Mouse (Mus musculus) layer of hippocampus, postnatal 14 days (tissue): ENCODE results near the gene Dazap2. TPM values are rescaled to one million over a fixed set of nuclear protein-coding genes. Genes with fewer than 3 reads are reported as not detected.
"Not testable (repeated sequence)": the region's sequence is repeated elsewhere in the genome, so short reads cannot be mapped to it uniquely, and the experiment has no call there.

Source experiments
- DNase-seq, 2 experiments: peaks; one replicate each; pipeline ENCODE4 v3.0.0; 2021 to 2022; ENCODE audit warnings: low spot score in 2 of 2, mixed read lengths in 1 of 2
- total RNA-seq, 2 experiments: library from RNA; stranded (reverse); gene quantifications; 2 replicates each; pipeline ENCODE4 v1.2.3; 2021

Gene Dazap2
- total RNA-seq, 2 experiments from 2014 or later, result 105 to 107 TPM

DNA sequence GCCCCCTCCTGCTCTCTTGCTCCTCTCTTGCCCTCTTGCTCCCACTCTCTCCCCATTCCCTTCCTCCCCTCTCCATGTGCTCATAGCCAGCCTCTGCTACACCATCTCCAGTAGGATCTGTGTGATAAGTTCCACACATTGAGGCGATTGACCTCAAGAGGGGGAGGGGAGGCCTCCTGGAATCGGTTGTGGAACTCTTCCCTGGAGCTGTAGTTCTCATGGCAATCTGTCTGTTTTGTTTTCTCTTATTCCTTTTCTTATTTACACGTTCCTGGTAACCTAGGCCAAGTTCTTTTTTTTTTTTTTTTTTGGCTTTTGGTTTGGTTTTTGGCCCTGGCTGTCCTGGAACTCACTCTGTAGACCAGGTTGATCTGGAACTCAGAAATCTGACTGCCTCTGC, 13.5 kb upstream of the Dazap2 start:
- DNase-seq, result no peak

DNA sequence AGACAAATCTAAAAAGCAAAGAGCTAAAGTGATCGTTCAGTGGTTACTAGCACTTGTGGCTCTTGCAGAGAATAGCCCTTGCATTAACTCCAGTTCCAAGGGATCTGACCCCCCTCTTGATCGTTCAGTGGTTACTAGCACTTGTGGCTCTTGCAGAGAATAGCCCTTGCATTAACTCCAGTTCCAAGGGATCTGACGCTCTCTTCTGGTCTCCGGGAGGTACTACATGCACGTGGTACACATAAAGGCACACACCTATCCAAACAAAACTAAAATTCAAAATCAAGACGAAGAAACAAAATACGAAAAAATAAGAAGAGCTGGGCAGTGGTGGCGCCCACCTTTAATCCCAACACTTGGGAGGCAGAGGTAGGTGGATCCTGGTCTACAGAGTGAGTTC, 8.5 kb upstream of the Dazap2 start:
- DNase-seq, result not testable (repeated sequence)

DNA sequence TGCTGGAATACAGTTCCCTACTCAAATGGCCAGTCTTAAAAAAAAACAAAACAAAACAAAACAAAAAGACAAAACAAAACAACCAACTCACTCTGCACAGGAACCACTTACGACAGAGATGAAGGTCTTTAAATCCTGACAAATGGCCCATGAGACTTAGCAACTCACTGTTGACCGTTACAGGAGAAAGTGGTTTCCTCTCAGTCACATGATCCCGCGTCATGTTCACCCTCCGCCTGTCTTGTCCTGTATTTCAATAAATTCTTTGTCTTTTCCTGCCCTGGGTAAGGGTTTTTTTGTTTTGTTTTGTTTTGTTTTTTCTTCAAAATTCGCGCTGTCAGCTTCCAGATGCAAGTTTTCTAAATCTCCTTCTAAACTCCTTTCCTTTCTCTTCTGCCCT, 3.2 kb upstream of the Dazap2 start:
- no peak for DNase-seq

DNA sequence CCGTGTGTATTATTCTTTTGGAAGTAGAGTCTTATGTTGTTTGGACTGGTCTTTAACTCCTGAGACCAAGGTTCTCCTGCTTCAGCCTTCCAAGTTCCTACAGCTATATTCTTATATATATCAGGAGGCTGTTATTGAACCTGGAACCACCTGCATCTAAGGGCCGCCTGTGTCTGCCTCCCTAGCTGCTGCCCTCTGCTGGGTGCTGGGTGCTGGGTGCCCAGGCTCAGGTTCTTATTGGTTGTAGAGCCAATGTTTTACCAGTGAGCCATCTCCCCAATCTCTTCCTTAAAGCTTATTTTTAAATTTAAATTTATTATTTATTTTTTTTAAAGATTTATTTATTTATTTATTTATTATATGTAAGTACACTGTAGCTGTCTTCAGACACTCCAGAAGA, 2.7 kb upstream of the Dazap2 start:
- no peak for DNase-seq

DNA sequence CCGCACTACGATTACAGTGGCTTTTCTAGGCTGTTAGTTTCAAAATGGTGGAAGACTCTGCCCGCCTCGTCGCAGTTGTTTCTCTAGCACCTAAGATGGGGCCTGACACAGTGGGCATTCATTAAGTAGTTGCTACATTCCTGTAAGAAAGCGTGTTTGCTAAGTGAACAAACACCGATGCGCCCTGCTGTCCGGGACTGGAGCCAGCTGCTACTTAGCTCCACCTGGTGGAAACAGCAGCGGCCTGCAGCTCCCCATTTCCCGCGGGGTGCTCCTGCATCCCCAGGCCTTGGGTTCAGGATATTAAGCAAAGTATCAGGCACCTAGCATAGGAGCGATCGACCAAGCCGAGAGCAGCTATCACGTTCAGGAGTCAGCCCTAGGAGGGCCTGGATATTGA, 1.6 kb upstream of the Dazap2 start:
- DNase-seq, result peak; percentile 78 to 82

DNA sequence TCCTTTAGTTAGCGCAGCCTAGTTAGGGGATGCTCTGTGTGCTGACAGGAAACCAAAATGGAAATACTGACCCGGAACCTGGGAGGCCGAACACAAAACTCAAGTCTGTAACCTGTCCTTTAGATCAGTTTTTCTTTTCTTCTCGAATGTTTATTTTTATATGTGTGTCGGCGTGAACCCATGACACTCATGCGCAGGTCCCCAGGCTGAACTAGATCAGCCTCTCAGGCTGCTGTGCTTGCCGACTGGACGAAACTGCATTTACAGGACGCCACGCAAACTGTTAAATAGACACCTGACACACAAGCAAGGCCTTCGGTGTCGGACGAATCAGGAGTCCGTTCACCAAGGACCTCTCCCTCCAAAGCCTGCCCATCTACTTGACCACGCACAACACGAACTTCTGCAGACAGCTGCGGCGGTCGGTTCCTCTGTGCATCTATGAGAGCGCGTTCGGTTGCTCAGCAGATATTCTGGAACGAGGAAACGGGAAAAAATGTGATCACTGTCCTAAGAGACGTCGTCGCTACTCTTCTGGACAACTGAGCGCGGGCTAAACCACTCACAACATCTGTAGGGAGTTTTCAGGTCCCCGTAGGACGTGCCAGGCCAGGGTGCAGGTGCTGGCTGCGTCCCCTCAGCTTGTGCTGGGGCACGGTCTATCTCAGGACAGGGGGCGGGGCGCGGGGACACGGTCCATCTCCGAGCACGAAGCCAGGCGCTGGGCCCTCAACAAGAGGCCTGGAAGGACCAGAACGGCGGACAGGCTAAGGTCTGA, 742 bp upstream of the Dazap2 start:
- DNase-seq, result peak in 1 of 2 experiments; percentile 58

DNA sequence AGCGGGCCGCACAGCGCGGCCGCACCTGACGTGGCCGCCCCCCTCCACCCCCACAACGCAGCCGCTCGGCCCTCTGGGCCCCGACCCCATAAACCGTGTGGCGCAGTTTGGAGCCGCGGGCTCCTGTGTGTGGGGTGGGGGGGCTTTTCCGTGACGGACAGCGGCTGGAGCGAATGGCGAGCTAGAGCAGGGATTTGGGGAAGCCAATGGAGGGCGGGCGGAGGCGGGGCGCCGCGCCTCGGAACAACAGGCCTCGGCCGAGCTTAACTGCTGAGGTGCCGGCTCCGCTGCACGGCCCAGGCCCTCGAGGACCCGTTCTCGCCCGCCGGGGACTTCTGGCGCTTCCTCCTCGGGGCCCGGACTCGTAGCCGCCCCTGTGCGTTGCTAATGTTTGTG, 674 bp downstream of the Dazap2 start:
- DNase-seq, result peak; percentile 89 to 91

DNA sequence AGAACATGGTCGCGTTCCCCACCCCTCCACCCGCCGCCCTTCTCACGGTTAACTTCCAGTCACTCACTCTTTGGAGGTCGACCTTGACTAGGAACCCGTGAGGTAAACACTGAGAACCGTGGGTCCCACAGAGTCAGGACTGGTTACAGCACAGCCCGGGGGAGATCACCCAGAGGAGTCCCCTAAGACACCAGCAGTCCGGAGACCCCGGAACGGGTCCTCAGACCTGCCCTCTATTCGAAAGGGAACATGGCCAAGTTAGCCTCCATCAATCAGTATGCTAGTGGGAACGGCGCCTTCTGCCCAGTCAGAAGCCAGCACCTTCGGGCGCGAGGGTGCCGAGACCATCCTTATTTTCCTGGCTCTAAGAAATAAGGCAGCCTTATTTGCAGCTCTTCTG, 1.1 kb downstream of the Dazap2 start:
- DNase-seq, result no peak

DNA sequence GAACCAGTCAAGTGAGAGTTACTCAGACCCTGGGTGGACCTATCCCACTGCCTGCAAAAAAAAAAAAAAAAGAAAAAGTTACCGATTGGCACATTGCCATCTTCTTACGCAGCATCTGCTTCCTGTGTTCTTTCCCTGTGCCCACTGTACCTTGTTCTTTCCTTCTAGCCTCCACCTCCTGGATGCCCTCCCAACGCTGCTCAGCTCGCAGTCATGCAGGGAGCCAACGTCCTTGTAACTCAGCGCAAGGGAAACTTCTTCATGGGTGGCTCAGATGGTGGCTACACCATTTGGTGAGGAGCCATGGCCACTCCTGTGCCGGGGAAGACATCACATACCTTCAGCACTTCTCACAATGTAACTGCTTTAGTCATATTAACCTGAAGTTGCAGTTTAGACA, 4.1 kb downstream of the Dazap2 start:
- no peak for DNase-seq

DNA sequence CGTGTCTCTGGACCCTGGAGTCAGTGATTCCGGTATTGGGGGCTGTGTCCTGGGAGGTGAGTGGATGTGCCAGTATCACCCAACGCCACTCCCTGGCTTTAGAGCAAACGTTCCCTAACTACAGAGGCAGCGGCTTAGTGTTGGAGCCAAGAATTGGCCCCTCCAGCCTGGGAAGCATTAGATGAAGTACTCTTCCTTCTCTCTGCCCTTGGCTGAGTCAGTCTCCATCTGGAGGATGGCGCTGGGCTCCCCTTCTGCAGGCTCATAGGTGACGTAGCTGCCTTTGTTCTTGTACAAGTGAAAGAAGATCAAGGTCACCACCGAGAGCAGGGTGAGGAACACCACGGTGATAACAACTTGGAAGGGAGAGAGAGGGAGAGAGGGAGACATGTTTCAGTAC, 6.5 kb downstream of the Dazap2 start:
- DNase-seq, result not testable (repeated sequence)

DNA sequence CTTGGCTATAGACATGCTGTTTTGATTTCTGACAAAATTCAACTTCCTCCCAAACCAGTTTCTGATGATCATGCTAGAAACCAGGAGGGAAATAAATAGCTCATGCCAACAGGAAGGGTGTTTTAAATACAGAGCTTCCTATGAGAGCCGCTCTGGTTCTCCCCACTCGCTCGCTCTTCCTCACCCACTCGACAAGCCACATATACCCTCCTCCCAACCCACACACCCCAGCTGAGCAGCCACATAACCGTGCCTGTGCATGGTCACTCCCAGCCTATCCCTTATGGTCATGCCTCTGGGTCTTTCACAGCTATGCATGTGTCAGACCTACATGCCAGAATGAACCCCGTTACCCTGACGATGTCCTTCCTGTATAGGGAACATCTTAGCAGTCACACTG, 7.0 kb downstream of the Dazap2 start:
- DNase-seq, result peak in 1 of 2 experiments; percentile 12

DNA sequence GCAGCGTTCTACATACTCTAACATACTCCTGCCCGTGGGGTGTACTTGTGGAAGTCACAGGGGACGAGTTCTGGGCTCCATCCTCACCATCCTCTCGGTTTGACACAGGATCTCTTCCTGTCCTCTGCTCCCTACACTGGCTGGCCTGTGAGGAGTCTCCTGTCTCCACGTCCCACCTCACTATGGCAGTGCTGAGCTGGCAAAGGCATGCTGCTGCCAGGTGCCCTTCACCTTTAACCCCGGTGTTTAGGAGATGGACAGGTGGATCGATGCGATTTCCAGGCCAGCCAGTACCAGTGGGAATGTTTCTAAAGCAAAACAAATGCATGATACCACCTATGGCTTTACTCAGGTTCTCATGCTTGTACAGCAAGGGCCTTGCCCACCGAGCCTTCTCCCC, 8.6 kb downstream of the Dazap2 start:
- no peak for DNase-seq

DNA sequence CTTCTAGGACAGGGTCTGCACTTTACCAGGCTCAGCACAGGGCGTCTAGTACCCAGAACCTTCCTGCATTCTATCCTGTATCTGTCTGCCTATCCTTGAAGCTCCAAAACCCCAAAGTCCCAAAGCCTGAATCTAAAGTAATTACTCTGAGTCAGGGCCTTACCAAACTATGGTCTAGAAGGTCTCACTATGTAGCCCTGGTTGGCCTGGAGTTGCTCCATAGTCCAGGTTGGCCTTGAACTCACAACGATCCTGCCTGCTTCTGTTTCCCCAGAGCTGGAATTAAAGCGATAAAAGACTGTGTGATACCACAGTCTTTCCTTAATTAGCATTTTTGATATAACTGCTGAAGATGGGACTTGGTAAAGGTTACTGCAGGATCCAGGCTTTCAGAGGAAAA, 9.3 kb downstream of the Dazap2 start:
- DNase-seq, result no peak

DNA sequence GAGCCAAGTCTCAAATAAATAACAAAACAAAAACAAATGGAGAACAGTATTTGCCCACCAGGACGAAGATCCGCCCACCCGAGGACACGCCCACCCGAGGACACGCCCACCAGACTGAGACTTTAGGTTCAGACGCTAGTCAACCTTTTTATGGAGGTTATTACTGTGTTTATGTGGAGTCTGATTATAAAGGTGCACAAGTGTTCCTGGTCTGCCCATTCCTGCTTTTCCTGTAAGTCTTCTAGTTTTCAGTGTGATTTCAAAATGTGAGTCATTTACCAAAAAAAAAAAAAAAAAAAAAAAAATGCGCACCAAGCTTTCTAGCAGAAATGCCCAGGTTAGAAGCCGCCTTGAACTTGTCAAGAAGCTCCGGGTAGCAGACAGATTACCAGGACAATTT, 12.1 kb downstream of the Dazap2 start:
- no peak for DNase-seq

DNA sequence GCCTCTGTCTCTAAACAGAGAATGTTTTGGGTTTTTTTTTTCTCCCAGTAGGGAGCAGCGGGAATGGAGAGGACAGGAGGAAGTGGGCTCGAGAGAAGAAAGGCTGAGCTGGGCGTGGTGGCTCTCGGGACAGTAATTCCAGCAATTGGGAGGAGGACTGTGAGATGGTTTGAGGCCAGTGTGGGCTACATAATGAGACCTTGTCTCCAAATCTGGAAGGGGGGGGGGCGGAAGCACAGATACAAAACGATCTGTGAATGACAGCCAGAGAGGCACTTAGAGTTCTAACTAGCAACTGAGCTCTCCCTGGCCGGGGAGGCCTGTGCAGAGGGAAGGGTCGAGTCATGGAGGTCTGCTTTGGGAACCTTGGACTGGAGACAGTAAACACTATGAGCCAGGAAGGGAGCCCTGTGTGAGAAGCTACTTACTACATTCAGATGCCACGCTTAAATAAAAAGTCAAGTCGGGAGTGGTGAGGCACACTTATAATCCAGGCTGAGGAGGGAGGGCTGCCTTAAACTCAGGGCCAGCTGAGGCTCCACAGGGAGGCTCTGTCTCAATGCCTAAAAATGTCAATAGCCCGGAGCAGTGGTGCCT, 12.7 kb downstream of the Dazap2 start:
- no peak for DNase-seq

DNA sequence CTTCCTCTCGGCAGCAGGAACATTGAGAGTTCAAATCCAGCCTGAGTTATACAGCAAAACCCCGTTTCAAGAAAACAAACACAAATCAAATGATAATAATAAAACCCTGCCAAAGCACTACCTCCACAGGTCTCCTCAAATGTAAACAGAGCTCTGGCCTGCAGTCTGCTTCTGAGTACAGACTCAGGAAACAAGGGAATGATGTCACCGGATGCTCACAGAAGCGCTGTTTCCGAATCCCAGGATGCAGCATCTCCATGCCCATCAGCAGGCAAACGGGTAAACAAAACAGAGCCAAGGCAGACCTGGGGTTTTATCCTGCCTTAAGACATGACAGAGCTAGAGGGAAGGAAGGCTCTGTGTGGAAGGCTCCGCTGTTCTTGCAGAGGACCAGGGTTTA, 13.6 kb downstream of the Dazap2 start:
- no peak for DNase-seq

DNA sequence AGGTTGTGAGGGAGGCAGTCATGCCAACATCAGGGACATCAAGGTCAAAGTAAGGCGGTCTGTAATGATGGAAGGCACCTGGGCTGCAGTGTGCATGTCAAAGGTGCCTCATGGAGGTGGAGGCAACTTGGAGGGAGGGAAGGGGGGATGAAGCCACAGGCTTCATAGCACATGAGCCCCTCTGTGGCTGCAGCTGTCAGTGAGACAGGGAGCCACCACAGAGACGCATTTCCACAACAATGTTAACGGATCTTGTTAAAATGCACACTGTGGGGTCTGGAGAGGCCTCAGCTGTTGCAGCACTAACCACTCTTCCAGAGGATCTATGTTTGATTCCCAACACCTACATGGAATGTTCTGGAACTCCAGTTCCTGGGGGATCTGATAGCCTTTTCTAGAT, 15.0 kb downstream of the Dazap2 start:
- DNase-seq, result no peak

DNA sequence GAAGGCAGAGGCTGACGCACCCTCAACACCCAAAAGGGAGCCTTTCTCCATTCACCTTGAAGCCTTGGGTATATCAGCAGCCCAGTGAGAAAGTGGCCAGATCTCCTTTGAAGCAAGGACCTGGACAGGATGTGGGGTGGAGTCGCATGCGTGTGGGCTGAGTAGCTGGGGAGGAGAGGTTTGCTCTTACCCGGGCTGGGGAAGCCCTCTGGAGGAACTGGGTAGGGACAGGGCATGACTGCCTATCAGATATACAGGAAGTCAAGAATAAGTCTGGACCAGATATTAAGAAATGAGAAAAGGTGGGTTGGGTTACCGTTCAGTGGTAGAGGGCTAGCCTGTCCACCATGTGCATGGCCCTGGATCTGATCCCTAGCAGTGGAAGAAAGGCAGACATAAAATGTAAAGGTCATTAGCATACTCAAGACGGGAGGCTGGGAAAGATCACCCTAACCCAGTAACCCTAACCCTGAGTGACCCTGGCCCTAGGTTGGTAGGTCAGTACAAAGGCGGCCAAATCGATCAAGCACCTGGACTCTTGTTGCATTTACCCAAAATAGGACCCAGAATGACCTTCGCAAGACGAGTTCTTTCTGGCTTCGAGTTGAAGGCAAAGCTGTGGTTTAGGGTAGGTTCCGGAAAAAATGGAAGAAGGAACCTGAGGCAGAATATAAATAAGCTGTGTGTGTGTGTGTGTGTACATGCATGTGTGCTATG, 16.5 kb downstream of the Dazap2 start:
- DNase-seq, result no peak

DNA sequence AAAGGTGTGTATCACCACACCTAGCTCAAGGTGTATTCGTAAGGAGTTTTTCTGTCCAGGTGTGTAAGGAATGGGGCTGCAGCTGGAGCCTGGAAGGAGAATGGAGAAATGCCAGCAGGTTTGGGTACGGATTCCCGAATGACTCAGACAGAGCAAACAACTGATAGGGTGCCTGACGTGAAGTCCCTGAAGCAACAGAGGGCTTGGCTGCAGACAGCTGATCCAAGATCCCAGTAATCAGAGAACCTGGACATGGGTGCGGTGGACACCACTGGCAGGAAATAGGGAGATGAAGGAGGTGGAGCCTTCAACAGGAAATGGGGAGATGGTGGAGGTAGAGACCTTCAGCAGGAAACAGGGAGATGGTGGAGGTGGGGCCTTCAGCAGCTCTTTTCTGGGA, 17.2 kb downstream of the Dazap2 start:
- no peak for DNase-seq

DNA sequence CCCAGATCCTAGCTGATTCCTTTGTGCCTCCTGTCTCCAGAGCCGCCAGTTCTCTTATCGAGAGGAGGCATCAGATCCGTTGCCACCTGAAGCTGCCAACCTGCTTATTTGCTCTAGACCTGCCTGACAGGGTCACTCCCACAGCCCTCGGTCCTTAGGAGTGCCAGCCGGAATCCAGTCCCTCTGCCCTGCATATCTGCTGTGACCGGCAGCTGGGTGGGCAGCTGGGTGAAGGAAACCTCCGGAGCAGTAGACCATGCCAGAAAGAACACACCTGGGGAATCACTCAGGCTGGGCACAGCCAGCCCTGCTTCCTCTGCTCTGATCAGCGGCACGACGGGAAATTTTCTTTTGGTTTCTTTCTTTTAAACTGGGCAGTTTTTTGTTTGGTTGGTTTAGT, 18.2 kb downstream of the Dazap2 start:
- no peak for DNase-seq

DNA sequence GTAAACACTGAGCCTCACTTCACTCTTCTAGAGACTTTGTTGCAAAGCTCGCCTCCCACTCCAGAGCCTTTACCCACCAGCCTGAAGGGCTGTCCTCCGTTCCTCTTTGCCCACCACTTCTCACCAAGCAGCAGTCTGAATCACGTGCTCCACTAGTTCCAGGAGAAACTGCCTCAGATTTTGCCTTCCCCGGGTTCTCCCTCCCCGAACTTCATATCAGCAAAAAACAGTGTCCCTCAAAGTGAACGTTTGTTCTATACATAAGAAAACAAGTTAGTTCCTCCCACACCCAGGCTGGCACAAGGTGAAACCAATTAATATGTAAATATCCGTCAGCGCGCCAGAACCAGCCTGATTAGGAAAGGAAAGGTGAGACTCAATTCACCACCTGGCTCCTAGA, 20.1 kb downstream of the Dazap2 start:
- no peak for DNase-seq

DNA sequence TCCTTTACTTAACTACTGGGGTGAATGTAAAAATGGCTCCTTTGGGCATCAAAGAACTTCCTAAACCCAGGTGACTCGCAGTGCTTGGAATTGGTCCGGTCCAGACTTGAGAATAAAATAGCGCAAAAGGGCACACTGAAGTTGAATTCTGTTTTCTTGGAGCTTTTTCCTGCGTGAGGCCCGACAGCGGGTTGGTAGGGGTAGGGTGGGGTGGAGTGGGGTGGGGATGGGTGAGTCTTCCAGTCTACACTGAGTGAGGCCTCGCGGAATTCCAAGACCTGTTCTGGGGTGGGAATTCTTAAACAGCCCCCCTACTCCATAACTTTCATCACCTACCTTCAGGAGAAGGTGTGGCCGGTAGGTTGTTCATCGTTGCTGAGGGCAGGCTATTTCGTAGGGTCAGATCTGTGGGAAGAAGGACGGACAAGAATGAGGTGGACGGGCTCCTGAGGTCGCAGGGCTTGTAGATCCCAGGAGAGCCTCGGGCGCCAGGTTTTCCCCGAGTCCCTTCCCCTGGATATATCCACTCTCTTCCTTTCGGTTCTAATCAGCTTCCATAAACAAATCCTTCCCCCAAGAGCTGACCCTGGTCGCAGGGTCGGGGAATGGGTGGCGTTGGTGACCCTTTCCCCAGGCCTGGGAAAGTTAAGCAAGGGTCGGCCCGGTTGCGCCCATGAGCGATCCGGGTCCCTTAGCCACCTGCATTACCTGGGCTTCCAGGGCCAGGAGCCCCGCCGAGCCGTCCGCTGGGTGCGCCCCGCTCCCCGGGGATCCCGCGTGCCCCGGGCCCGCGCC, 20.9 kb downstream of the Dazap2 start:
- DNase-seq, result no peak
